Mouse (Mus musculus) forebrain, embryonic 10.5 days (tissue): ENCODE data around the gene Acbd4. TPM values are rescaled to one million over a fixed set of nuclear protein-coding genes. Genes with fewer than 3 reads are reported as not detected.

Source experiments
- DNase-seq: peaks from one replicate; pipeline ENCODE4 v3.0.0-alpha.2; 2017; ENCODE audit warnings: low spot score; ENCODE audit errors: extremely low spot score
- H3K27ac ChIP-seq: fragments of 300-500 bp; sonication (generic); 2 replicates; pipeline ENCODE4 v1.5.1; 2016; ENCODE audit warnings: mild to moderate bottlenecking
- H3K27me3 ChIP-seq: fragments of 300-500 bp; sonication (generic); 2 replicates; pipeline ENCODE4 v1.6.1; 2016; ENCODE audit warnings: mild to moderate bottlenecking; ENCODE audit not compliant: poor library complexity, severe bottlenecking
- H3K36me3 ChIP-seq: fragments of 300-500 bp; sonication (generic); replicated peaks from 2 replicates; pipeline ENCODE4 v1.6.1; 2016; ENCODE audit warnings: mild to moderate bottlenecking, moderate library complexity
- H3K4me1 ChIP-seq: fragments of 300-500 bp; sonication (generic); 2 replicates; pipeline ENCODE4 v1.6.1; 2016
- H3K4me3 ChIP-seq: fragments of 300-500 bp; sonication (generic); 2 replicates; pipeline ENCODE4 v1.5.1; 2016; ENCODE audit warnings: mild to moderate bottlenecking, moderate library complexity
- H3K9me3 ChIP-seq: fragments of 300-500 bp; sonication (generic); 2 replicates; pipeline ENCODE4 v1.6.1; 2016; ENCODE audit warnings: mild to moderate bottlenecking, moderate library complexity
- WGBS: fragments of 180-500 bp; shearing (Covaris S2); methylation state at CpG from one replicate; pipeline ENCODE4 v1.1.7; 2016; 5-methylcytosine and 5-hydroxymethylcytosine counted together
- polyA plus RNA-seq: library from polyadenylated mRNA; unstranded; fragments of >200 nt; fragmentation: Nextera tagmentation; extraction: Ambion mirVana; gene quantifications from 2 replicates; pipeline ENCODE4 v1.2.1, GENCODE M21; 2016

The Acbd4 gene
- polyA plus RNA-seq, 1 experiment from 2014 or later = 7.5 TPM

DNA sequence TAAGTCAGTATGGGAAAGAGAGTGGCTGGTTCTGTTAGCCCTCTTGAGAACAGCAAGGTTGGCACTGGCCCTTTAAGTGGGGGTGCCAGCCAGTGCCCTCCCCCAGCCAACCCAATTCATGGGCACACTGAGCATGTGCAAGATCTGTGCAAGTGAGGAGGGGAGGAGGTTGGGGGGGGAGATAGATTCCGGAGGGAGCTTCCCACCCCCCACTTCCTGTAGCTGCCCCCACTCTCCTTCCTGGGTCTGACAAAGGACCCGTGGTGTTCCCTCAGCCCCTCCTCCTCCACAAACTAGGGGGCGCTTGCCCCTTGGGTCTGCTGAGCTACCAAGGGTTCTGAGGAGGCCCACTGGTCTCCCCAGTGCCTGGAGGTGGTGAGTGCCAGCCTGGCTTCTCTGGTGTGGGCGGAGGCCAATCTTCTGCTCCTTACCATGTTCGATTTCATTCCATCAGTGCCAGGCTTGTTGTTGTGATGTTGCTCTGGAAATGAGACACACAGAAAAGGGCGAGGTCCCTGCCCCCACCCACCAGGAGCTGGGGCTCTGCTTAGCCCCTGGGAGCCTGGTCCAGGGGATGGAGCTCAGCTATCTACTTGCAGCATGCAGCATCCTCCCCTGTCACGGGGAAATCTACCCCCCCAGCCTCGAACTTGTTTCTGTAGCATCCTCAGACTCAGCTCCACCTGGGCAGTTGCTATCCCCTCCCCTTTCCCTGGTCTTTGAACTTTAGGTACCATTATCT, 41.1 kb downstream of the Acbd4 start:
- no peaks in the 10 kb centered on the region for H3K9me3 ChIP-seq
- no peak for DNase-seq
- H3K27ac ChIP-seq = peak overlapping the region; percentile 80
- peaks cover 19% of the 10 kb centered on the region for H3K36me3 ChIP-seq
- H3K4me3 ChIP-seq = peak overlapping the region; percentile 23; the same call in 1 of the 2 replicates
- H3K4me1 ChIP-seq = peaks cover 43% of the 10 kb centered on the region
- WGBS = 28% methylated on average over 8 of the region's 8 CpGs
- no peaks in the 10 kb centered on the region for H3K27me3 ChIP-seq

DNA sequence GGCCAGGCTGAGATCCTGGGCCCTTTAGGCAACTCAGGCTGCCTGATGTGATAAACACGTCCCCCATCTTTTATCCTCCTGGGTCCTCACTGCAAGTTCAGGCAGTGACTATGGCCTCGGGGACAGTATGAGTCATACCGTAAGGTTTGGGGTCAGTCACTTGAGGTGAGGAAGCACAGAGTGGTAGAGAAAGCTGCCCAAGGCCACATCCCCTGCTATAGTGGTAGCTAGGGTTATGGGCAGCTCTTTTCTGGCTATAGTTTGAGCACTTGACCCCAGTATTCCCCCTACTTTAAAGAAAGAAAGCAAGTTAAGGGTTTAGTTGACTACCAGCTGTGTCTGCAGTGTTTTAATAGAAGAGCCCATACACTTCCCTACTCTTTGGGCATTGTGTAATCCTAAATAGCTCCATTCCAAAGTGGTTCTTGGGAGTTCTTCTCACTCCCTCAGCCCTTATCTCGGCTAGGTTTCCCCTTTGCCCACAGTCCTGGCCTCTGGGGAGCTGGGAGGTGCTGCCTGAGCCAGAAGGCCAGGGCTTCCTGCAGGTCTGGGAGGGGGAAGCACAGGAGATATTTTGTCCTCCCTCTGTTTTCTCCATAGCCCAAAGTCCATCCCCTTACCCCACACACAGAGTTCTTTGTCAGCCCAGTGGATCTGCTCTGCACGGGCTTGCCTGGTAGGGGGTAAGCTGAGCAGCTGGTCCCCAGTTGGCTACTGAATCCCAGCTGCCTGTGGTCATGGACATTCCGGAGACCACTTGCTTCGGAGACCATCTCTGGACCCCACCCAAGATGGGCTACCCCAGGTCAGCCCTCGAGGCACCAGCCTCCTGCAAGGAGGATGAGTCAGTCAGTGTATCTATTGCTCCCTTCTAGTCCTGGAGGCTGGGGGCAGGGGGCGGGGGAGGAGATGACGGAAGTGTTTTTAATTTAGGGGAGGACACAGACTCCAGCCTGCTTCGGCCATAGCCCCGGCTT, 43.1 kb downstream of the Acbd4 start:
- 43% methylated on average over 12 of the region's 12 CpGs for WGBS
- Histone ChIP-seq H3K27me3 (no peaks in the 10 kb centered on the region), H3K27ac (peak overlapping the region; percentile 45), H3K36me3 (peaks cover 3% of the 10 kb centered on the region), H3K4me1 (peaks cover 43% of the 10 kb centered on the region), H3K4me3 (no peak overlapping the region), H3K9me3 (no peaks in the 10 kb centered on the region)
- DNase-seq = no peak

- Histone ChIP-seq H3K27me3 (no peaks in the 10 kb centered on the region), H3K4me3 (no peak overlapping the region), H3K9me3 (no peaks in the 10 kb centered on the region), H3K27ac (no peak overlapping the region), H3K36me3 (no peaks in the 10 kb centered on the region), H3K4me1 (peaks cover 32% of the 10 kb centered on the region)
- no peak for DNase-seq
- 90% methylated on average over 4 of the region's 4 CpGs for WGBS
Measured at GRCm38 (mm10) chr11:103146386-103146785, 44.9 kb downstream of the Acbd4 start.

DNA sequence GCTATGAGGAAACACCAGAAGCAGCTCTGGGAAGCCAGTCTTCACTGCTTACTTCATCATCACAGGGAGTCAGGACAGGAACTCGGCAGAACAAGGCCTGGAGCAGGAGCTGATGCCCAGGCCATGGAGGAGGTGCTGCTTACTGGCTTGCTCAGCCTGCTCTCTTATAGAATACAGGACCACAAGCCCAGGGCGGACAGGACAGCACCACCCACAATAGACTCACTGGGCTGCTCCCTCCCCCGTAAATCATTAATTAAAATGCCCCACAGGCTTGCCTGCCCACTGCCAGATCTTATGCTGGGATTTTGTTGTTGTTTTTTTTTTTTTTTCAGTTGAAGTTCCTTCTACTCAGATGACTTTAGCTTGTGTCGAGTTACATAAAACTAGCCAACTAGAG, 46.3 kb downstream of the Acbd4 start:
- H3K27ac ChIP-seq = no peak overlapping the region
- DNase-seq = no peak
- no peaks in the 10 kb centered on the region for H3K27me3 ChIP-seq
- H3K9me3 ChIP-seq = no peaks in the 10 kb centered on the region
- H3K36me3 ChIP-seq = no peaks in the 10 kb centered on the region
- H3K4me1 ChIP-seq = peaks cover 18% of the 10 kb centered on the region
- WGBS = 67% methylated on average over 4 of the region's 4 CpGs
- H3K4me3 ChIP-seq = no peak overlapping the region

- Histone ChIP-seq H3K27ac (no peak overlapping the region), H3K9me3 (no peaks in the 10 kb centered on the region), H3K27me3 (no peaks in the 10 kb centered on the region), H3K4me1 (peaks cover 6% of the 10 kb centered on the region), H3K4me3 (no peak overlapping the region), H3K36me3 (no peaks in the 10 kb centered on the region)
- no peak for DNase-seq
- WGBS = 95% methylated on average over 4 of the region's 4 CpGs
Measured at GRCm38 (mm10) chr11:103149771-103150170, 48.3 kb downstream of the Acbd4 start.

DNA sequence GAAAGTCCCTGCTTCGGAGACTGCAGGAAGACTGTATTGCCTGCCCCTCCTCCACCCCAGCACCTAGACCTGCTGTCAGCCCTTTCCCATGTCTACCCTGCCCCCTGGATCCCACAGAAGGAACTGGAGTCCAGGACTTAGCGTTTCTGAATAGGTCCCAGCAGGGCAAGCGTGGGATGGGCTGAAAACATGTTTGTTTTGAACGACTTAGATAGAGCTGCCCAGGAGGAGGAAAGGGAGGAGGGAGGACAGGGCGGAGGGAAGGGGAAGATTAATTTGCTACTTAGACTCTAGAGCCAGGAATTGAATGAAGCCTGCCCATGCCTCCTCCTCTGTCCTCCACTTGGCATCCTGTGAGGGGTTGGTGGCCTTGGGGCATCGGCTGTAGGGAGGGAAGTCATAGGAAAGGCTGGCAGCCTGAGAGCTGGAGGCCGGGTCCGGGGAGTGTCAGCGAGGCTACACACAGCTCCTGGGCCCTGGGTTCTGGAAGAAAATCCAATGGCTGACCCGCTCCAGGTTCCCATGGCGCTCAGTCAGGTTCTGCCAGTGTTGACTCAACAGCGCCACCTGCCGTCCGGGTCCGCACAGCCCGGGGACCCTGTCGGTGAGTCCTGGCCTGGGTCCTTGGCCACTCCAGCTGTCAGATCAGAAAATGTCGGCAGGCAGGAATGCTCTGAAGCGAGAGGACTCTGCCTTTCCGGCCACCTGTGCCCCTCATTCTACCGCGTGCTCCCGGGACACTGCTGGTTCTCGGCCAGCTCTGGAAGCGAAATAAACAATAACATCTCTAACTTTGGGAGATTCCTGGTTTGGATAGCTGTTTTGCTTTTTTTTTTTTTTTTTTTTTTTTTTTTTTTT, 57.4 kb downstream of the Acbd4 start:
- peak; percentile 97 for DNase-seq
- H3K4me1 ChIP-seq = peaks cover 14% of the 10 kb centered on the region
- no peaks in the 10 kb centered on the region for H3K27me3 ChIP-seq
- H3K9me3 ChIP-seq = no peaks in the 10 kb centered on the region
- WGBS = 2% methylated on average over 25 of the region's 25 CpGs
- H3K27ac ChIP-seq = peak overlapping the region; percentile 66
- H3K4me3 ChIP-seq = peak overlapping the region; percentile 46
- H3K36me3 ChIP-seq = no peaks in the 10 kb centered on the region

DNA sequence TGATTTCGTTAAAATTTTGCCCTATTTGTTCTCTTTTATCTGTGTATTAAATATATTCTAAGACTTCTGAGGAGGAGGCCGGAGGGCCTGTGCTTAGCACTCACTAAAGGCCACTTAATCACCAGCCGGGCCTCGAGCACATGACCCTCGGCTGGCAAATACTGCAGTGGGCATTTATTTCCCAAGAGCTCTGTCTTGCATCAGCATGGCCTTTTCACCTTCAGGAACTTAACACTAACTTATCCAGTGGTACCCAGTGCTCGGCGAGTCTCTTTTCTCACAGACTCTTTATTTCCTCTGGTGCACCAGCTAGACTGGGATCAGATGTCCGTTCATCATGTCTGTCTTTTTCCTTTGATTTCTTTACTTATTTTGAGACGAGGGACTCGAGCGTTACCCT, 59.3 kb downstream of the Acbd4 start:
- Histone ChIP-seq H3K9me3 (no peaks in the 10 kb centered on the region), H3K27me3 (no peaks in the 10 kb centered on the region), H3K27ac (no peak overlapping the region), H3K4me1 (peaks cover 14% of the 10 kb centered on the region), H3K36me3 (no peaks in the 10 kb centered on the region), H3K4me3 (no peak overlapping the region)
- no peak for DNase-seq
- 92% methylated on average over 11 of the region's 11 CpGs for WGBS

DNA sequence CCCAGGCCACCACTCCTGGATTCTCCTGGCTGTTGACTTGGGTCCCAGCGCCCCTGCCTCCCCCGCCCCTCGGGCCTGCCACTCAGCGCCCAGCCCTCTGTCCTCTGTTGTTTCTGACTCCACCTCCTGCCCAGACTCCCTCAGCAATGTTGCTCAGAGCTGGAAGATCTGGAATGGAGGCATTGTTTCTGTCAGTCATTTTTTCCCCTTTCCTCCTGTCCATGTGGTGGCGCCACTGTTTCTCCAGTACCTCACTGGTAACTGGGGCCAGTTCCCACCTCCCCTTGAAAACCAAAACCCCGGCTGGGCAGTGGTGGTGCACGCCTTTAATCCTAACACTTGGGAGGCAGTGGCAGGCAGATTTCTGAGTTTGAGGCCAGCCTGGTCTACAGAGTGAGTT, 60.0 kb downstream of the Acbd4 start:
- H3K4me3 ChIP-seq = no peak overlapping the region
- 79% methylated on average over 7 of the region's 7 CpGs for WGBS
- H3K27me3 ChIP-seq = no peaks in the 10 kb centered on the region
- no peaks in the 10 kb centered on the region for H3K36me3 ChIP-seq
- DNase-seq = no peak
- H3K9me3 ChIP-seq = no peaks in the 10 kb centered on the region
- H3K27ac ChIP-seq = no peak overlapping the region
- H3K4me1 ChIP-seq = peaks cover 14% of the 10 kb centered on the region

Other genes with a start within 250 kb of the Acbd4 start
- gene Eftud2, start 220.7 kb upstream of the Acbd4 start, polyA plus RNA-seq = 376 and 379 TPM in 2 replicates
- gene Ccdc103, start 220.5 kb upstream of the Acbd4 start, polyA plus RNA-seq = 2.0 and 2.9 TPM in 2 replicates
- gene Fam187a, start 216.5 kb upstream of the Acbd4 start, polyA plus RNA-seq = 0.09 TPM in 1 of 2 replicates, not detected in the other
- gene Gfap, start 200.8 kb upstream of the Acbd4 start, polyA plus RNA-seq = 0.09 and 0.10 TPM in 2 replicates
- 14.5 and 15.5 TPM in 2 replicates for gene Kif18b, start 176.6 kb upstream of the Acbd4 start, polyA plus RNA-seq
- gene C1ql1, start 155.0 kb upstream of the Acbd4 start, polyA plus RNA-seq = 2.6 and 2.8 TPM in 2 replicates
- gene Nmt1, start 73.5 kb upstream of the Acbd4 start, polyA plus RNA-seq = 62.4 and 66.0 TPM in 2 replicates
- gene Dcakd, start 73.3 kb upstream of the Acbd4 start, polyA plus RNA-seq = 261 and 275 TPM in 2 replicates
- 1.5 and 1.7 TPM in 2 replicates for gene Plcd3, start within 50 bp of the Acbd4 start, polyA plus RNA-seq
- gene Hexim1, start 14.5 kb downstream of the Acbd4 start, polyA plus RNA-seq = 1.8 and 2.0 TPM in 2 replicates
- gene Hexim2, start 30.7 kb downstream of the Acbd4 start, polyA plus RNA-seq = 7.2 and 7.6 TPM in 2 replicates
- gene Fmnl1, start 69.4 kb downstream of the Acbd4 start, polyA plus RNA-seq = 0.47 and 0.81 TPM in 2 replicates
- gene 1700023F06Rik, start 106.9 kb downstream of the Acbd4 start, polyA plus RNA-seq = 0.21 and 0.32 TPM in 2 replicates
- not detected in 2 replicates for gene Spata32, start 116.8 kb downstream of the Acbd4 start, polyA plus RNA-seq
- 4.0 TPM in 2 replicates for gene Map3k14, start 165.8 kb downstream of the Acbd4 start, polyA plus RNA-seq